Mouse (Mus musculus) ovary, adult 10 weeks (tissue): ENCODE results near the gene Tmem94. TPM values are rescaled to one million over a fixed set of nuclear protein-coding genes. Genes with fewer than 3 reads are reported as not detected.

Source experiments
- polyA plus RNA-seq: library from polyadenylated mRNA; stranded (reverse); fragments of 350-450 nt; fragmentation: Illumina TruSeq; extraction: RNeasy Lipid Tissue Mini Kit (QIAGEN cat#74804); gene quantifications from one replicate; pipeline ENCODE4 v1.2.3, GENCODE M21; 2014

The Tmem94 gene
- polyA plus RNA-seq = 1.1 TPM

GRCm38 (mm10) chr11:115765103-115765606, at the start of gene Tmem94:
Gene Tmem94, plus strand, starts transcription at chr11:115765433.

DNA sequence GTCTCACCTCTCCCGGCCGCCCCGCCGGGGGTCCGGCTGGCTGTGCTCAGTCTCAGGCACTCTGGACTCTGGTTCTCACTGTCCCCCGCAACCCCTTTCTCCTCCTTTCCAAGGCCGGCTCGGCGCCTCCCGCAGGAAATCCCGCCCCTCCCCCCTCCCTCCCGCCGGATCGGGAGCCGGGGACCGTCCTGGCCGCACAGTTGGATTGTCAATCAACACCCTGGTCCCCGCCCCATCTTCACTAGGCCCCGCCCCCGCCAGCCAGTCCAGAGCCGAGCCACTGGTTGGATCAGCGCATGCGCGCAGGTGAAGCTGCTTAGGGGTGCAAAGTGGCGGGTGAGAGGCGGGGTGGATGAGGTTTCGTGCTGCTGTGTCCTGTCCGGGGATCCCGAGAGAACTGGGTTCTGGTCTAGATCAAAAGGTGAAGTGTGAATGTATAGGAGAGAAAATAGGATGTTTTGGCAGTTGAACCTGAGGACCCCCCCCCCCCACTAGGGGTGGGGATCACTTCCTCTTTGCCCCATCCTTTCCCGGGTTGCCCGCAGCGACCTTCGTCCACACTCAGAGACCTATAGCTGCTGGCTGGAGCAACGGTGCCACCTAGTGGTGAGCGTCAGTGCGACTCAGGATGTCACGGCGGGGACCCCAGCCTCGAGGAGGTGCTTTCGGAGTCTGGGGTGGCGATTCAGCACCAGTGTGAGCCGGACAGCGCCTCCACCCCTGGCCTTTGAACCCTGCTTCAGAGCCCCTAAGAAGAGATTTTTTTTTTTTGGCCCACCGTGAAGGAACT, 48.5 kb downstream of the Tmem94 start, which contains the start of gene Caskin2:
Caskin2 (minus strand) TSS at position 133 of the 790 bp plus-strand sequence.

DNA sequence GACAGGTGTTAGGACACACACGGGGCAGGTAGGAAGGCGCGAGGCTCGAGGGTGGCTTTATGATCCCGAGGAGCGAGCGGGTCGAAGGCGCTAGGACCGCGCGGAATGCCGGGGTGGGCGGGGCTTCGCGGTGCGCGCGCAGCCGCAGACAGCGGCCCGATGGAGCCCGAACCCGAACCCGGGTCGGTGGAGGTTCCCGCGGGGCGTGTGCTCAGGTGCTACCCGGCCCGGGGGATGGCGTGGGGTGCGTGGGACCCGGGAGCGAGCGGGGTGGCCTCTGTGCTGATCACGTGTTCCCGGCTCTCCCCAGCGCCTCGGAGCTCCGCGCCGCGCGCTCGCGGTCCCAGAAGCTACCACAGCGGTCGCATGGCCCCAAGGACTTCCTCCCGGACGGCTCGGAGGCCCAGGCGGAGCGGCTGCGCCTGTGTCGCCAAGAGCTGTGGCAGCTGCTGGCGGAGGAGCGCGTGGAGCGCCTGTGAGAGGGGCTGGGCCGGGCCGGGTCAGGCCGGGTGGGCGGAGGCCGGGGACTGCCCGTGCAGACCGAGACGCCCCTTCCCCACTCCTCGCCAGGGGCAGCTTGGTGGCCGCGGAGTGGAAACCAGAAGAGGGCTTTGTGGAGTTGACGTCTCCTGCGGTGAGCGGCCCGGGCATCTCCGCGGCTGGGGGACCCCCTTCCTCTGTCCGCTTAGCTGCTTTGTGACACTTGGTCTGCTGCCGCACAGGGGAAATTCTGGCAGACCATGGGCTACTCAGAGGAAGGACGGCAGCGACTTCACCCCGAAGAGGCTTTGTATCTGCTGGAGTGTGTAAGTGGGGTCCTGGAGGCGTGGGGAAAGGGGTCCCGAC, 49.6 kb downstream of the Tmem94 start, which contains the start of gene Tsen54:
Tsen54 (plus strand) TSS at position 120 of the 846 bp plus-strand sequence.

GRCm38 (mm10) chr11:115823774-115824740, 58.8 kb downstream of the Tmem94 start, which contains the start of gene Llgl2:
Gene Llgl2, plus strand, starts transcription at chr11:115824049.

Other genes starting within 250 kb of the Tmem94 start
- 2,747 TPM for gene Sumo2, start 229.2 kb upstream of the Tmem94 start, polyA plus RNA-seq
- 46.6 TPM for gene Nup85, start 201.0 kb upstream of the Tmem94 start, polyA plus RNA-seq
- gene Mrps7, start 161.5 kb upstream of the Tmem94 start, polyA plus RNA-seq = 3.8 TPM
- 4.0 TPM for gene Gga3, start 161.4 kb upstream of the Tmem94 start, polyA plus RNA-seq
- 13.5 TPM for gene Mif4gd, start 152.5 kb upstream of the Tmem94 start, polyA plus RNA-seq
- gene Slc25a19, start 137.1 kb upstream of the Tmem94 start, polyA plus RNA-seq = 2.7 TPM
- 115 TPM for gene Grb2, start 56.8 kb upstream of the Tmem94 start, polyA plus RNA-seq
- 0.51 TPM for gene Caskin2, start 48.2 kb downstream of the Tmem94 start, polyA plus RNA-seq
- not detected for gene Tsen54, start 49.3 kb downstream of the Tmem94 start, polyA plus RNA-seq
- 2.3 TPM for gene Llgl2, start 58.6 kb downstream of the Tmem94 start, polyA plus RNA-seq
- not detected for gene Myo15b, start 93.0 kb downstream of the Tmem94 start, polyA plus RNA-seq
- not detected for gene Smim5, start 134.5 kb downstream of the Tmem94 start, polyA plus RNA-seq
- gene Smim6, start 146.6 kb downstream of the Tmem94 start, polyA plus RNA-seq = not detected
- gene Sap30bp, start 167.8 kb downstream of the Tmem94 start, polyA plus RNA-seq = 12.8 TPM
- gene Recql5, start 168.0 kb downstream of the Tmem94 start, polyA plus RNA-seq = 1.7 TPM
- not detected for gene Itgb4, start 209.3 kb downstream of the Tmem94 start, polyA plus RNA-seq
- gene Galk1, start 247.3 kb downstream of the Tmem94 start, polyA plus RNA-seq = not detected